Mouse (Mus musculus): ENCODE measurements around the gene Gdf10. TPM values are rescaled to one million over a fixed set of nuclear protein-coding genes. Genes with fewer than 3 reads are reported as not detected.

Gdf10 gene
- polyA plus RNA-seq, 1 experiment from 2014 or later, result 11.8 TPM

Other genes starting within 250 kb of the Gdf10 start
- not detected in 2 replicates for gene Gdf2, start 17.5 kb downstream of the Gdf10 start, polyA plus RNA-seq (2014; fragmentation: Nextera tagmentation; extraction: Ambion mirVana)
- not detected in 2 replicates for gene Rbp3, start 30.4 kb downstream of the Gdf10 start, polyA plus RNA-seq (2014; fragmentation: Nextera tagmentation; extraction: Ambion mirVana)
- gene Zfp488, start 55.2 kb downstream of the Gdf10 start, polyA plus RNA-seq (2014; fragmentation: Nextera tagmentation; extraction: Ambion mirVana), result 0.89 and 1.9 TPM in 2 replicates
- not detected in 2 replicates for gene Gm30083, start 91.6 kb downstream of the Gdf10 start, polyA plus RNA-seq (2014; fragmentation: Nextera tagmentation; extraction: Ambion mirVana)
- not detected in 2 replicates for gene Gm5460, start 93.2 kb downstream of the Gdf10 start, polyA plus RNA-seq (2014; fragmentation: Nextera tagmentation; extraction: Ambion mirVana)
- gene Antxrl, start 129.1 kb downstream of the Gdf10 start, polyA plus RNA-seq (2014; fragmentation: Nextera tagmentation; extraction: Ambion mirVana), result not detected in 2 replicates
- not detected in 2 replicates for gene Anxa8, start 162.4 kb downstream of the Gdf10 start, polyA plus RNA-seq (2014; fragmentation: Nextera tagmentation; extraction: Ambion mirVana)
- 0.75 TPM in 1 of 2 replicates, not detected in the other for gene A630023A22Rik, start 179.2 kb downstream of the Gdf10 start, polyA plus RNA-seq (2014; fragmentation: Nextera tagmentation; extraction: Ambion mirVana)
- gene Npy4r, start 228.9 kb downstream of the Gdf10 start, polyA plus RNA-seq (2014; fragmentation: Nextera tagmentation; extraction: Ambion mirVana), result 0.17 and 0.24 TPM in 2 replicates

All from neural tube, embryonic 14.5 days (tissue).